Mouse (Mus musculus) spleen, adult 12 weeks (tissue): ENCODE measurements around the gene Myg1.

Experiments used
- DNase-seq: peaks from one replicate; pipeline ENCODE4 v3.0.0; 2022; ENCODE audit warnings: low spot score

The Myg1 gene

GRCm38 (mm10) chr15:102386640-102387039 is 55.1 kb downstream of the Myg1 start:
- no peak for DNase-seq
